Mouse (Mus musculus) liver, postnatal 0 days (tissue): ENCODE measurements at regions not wholly inside any gene's neighbourhood (a gene's known extent, or its start where the extent isn't known, plus 50 kb on each side); places are given as distances from the start of the nearest gene placed in this dataset.

Source experiments
- ATAC-seq: fragments of 200-750 bp; cut with Nextera tagmentation; 2 replicates; pipeline ENCODE4 v1.8.0; 2017; ENCODE audit warnings: mild to moderate bottlenecking, moderate library complexity
- DNase-seq: peaks from one replicate; pipeline ENCODE4 v3.0.0-alpha.2; 2016
- H3K27ac ChIP-seq: fragments of 300-500 bp; sonication (generic); 2 replicates; pipeline ENCODE4 v1.5.1; 2014; ENCODE audit warnings: antibody characterized with exemption, moderate library complexity, mild to moderate bottlenecking, low read depth
- H3K27me3 ChIP-seq: fragments of 300-500 bp; sonication (generic); 2 replicates; pipeline ENCODE4 v1.6.1; 2014; ENCODE audit warnings: low read length, control low read depth, mixed read lengths; ENCODE audit not compliant: insufficient read depth
- H3K36me3 ChIP-seq: fragments of 300-500 bp; sonication (generic); replicated peaks from 2 replicates; pipeline ENCODE4 v1.6.1; 2014; ENCODE audit warnings: mild to moderate bottlenecking, control low read depth, low read length, moderate library complexity, mixed read lengths; ENCODE audit not compliant: insufficient read depth
- H3K4me1 ChIP-seq: fragments of 300-500 bp; sonication (generic); 2 replicates; pipeline ENCODE4 v1.6.1; 2014; ENCODE audit warnings: antibody characterized with exemption, mild to moderate bottlenecking, control low read depth; ENCODE audit not compliant: insufficient read depth
- H3K4me2 ChIP-seq: fragments of 300-500 bp; sonication (generic); 2 replicates; pipeline ENCODE4 v1.6.1; 2014; ENCODE audit warnings: low read depth, mild to moderate bottlenecking, low read length, moderate library complexity, mixed read lengths
- H3K4me3 ChIP-seq: fragments of 300-500 bp; sonication (generic); 2 replicates; pipeline ENCODE4 v1.5.1; 2014; ENCODE audit warnings: low read depth, low read length
- H3K9ac ChIP-seq: fragments of 300-500 bp; sonication (generic); replicated peaks from 2 replicates; pipeline ENCODE4 v1.6.1; 2014; ENCODE audit warnings: mild to moderate bottlenecking, moderate library complexity
- H3K9me3 ChIP-seq: fragments of 300-500 bp; sonication (generic); 2 replicates; pipeline ENCODE4 v1.6.1; 2016; ENCODE audit warnings: mild to moderate bottlenecking, control low read depth, low read length, mixed read lengths
- CTCF ChIP-seq: sonication (generic); IDR thresholded peaks from 2 replicates; pipeline ENCODE4 v1.5.1; 2016; ENCODE audit warnings: antibody characterized with exemption, low read depth
- EP300 ChIP-seq: IDR thresholded peaks from 2 replicates; pipeline ENCODE4 v1.6.1; 2016; ENCODE audit warnings: antibody characterized with exemption, low read depth, mild to moderate bottlenecking
- WGBS: fragments of 180-500 bp; shearing (Covaris S2); extraction: QIAGEN DNeasy Blood & Tissue Kit; methylation state at CpG from one replicate; pipeline ENCODE4 v1.1.7; 2014; ENCODE audit not compliant: insufficient replicate concordance; 5-methylcytosine and 5-hydroxymethylcytosine counted together

- TF ChIP-seq CTCF = no peak
- TF ChIP-seq EP300 = no peak
- H3K36me3 ChIP-seq = no peaks in the 10 kb centered on the region
- H3K4me1 ChIP-seq = no peaks in the 10 kb centered on the region
- no peak for ATAC-seq
- whole genome bisulfite sequencing = 60% methylated on average over 10 of the region's 10 CpGs
- DNase-seq = no peak
- H3K27ac ChIP-seq = no peak overlapping the region
- H3K27me3 ChIP-seq = no peaks in the 10 kb centered on the region
- no peaks in the 10 kb centered on the region for H3K9me3 ChIP-seq
- no peak overlapping the region for H3K9ac ChIP-seq
- H3K4me3 ChIP-seq = no peak overlapping the region
- H3K4me2 ChIP-seq = no peak overlapping the region
Measured at GRCm38 (mm10) chr15:96055361-96055760, 232.0 kb upstream of the Arid2 start.

- H3K27ac ChIP-seq = no peak overlapping the region
- H3K4me1 ChIP-seq = no peaks in the 10 kb centered on the region
- H3K9ac ChIP-seq = no peak overlapping the region
- WGBS = 56% methylated on average over 16 of the region's 16 CpGs
- H3K36me3 ChIP-seq = no peaks in the 10 kb centered on the region
- no peak overlapping the region for H3K4me2 ChIP-seq
- H3K27me3 ChIP-seq = no peaks in the 10 kb centered on the region
- H3K9me3 ChIP-seq = no peaks in the 10 kb centered on the region
- TF ChIP-seq CTCF (no peak), EP300 (no peak)
- no peak for DNase-seq
- no peak for ATAC-seq
- H3K4me3 ChIP-seq = no peak overlapping the region
Measured at GRCm38 (mm10) chr15:96055796-96056473, 231.4 kb upstream of the Arid2 start.

GRCm38 (mm10) chr15:96059623-96060022, 227.7 kb upstream of the Arid2 start:
- no peaks in the 10 kb centered on the region for H3K36me3 ChIP-seq
- no peak overlapping the region for H3K9ac ChIP-seq
- H3K9me3 ChIP-seq = no peaks in the 10 kb centered on the region
- no peak overlapping the region for H3K27ac ChIP-seq
- no peak overlapping the region for H3K4me2 ChIP-seq
- ATAC-seq = no peak
- no peak for DNase-seq
- TF ChIP-seq CTCF = no peak
- H3K4me1 ChIP-seq = no peaks in the 10 kb centered on the region
- H3K4me3 ChIP-seq = no peak overlapping the region
- WGBS = 51% methylated on average over 3 of the region's 3 CpGs
- no peaks in the 10 kb centered on the region for H3K27me3 ChIP-seq

GRCm38 (mm10) chr15:96064499-96065217, 222.7 kb upstream of the Arid2 start:
- no peaks in the 10 kb centered on the region for H3K36me3 ChIP-seq
- DNase-seq = no peak
- TF ChIP-seq EP300 (no peak), CTCF (no peak)
- no peak overlapping the region for H3K27ac ChIP-seq
- H3K4me3 ChIP-seq = no peak overlapping the region
- no peaks in the 10 kb centered on the region for H3K4me1 ChIP-seq
- H3K27me3 ChIP-seq = no peaks in the 10 kb centered on the region
- WGBS = 65% methylated on average over 11 of the region's 11 CpGs
- no peak overlapping the region for H3K4me2 ChIP-seq
- H3K9me3 ChIP-seq = no peaks in the 10 kb centered on the region
- H3K9ac ChIP-seq = no peak overlapping the region
- no peak for ATAC-seq

- H3K27me3 ChIP-seq = 0 out of 2 replicates have a peak, but pooled peaks cover 2% of the 10 kb centered on the region
- no peak overlapping the region for H3K4me3 ChIP-seq
- H3K9ac ChIP-seq = no peak overlapping the region
- no peaks in the 10 kb centered on the region for H3K9me3 ChIP-seq
- no peaks in the 10 kb centered on the region for H3K36me3 ChIP-seq
- DNase-seq (peak; percentile 43), ATAC-seq (peak; percentile 93)
- no peak overlapping the region for H3K27ac ChIP-seq
- H3K4me2 ChIP-seq = no peak overlapping the region
- WGBS = 54% methylated on average over 9 of the region's 9 CpGs
- TF ChIP-seq EP300 = no peak
- no peak for TF ChIP-seq CTCF
- no peaks in the 10 kb centered on the region for H3K4me1 ChIP-seq
Measured at GRCm38 (mm10) chr15:96075615-96076014, 211.7 kb upstream of the Arid2 start.

GRCm38 (mm10) chr15:96077756-96078155, 209.6 kb upstream of the Arid2 start:
- Histone ChIP-seq H3K4me2 (no peak overlapping the region), H3K9ac (no peak overlapping the region), H3K4me3 (no peak overlapping the region), H3K9me3 (no peaks in the 10 kb centered on the region), H3K27me3 (0 out of 2 replicates have a peak, but pooled peaks cover 3% of the 10 kb centered on the region), H3K27ac (no peak overlapping the region), H3K4me1 (no peaks in the 10 kb centered on the region), H3K36me3 (no peaks in the 10 kb centered on the region)
- 53% methylated on average over 5 of the region's 5 CpGs for WGBS
- no peak for DNase-seq
- no peak for ATAC-seq
- no peak for TF ChIP-seq CTCF
- TF ChIP-seq EP300 = no peak
